Mouse (Mus musculus) thymus, postnatal 36 days (tissue): ENCODE results near the gene Ptgds.
A peak's percentile ranks its signal among the peaks of the same experiment; 100 is the strongest.

Experiments used
- DNase-seq, 2 experiments: peaks; one replicate each; pipeline ENCODE4 v3.0.0; 2022; ENCODE audit warnings: mixed read lengths in 2 of 2

Gene Ptgds

GRCm38 (mm10) chr2:25441067-25441466 lies 28.8 kb downstream of the Ptgds start:
- no peak for DNase-seq

DNA sequence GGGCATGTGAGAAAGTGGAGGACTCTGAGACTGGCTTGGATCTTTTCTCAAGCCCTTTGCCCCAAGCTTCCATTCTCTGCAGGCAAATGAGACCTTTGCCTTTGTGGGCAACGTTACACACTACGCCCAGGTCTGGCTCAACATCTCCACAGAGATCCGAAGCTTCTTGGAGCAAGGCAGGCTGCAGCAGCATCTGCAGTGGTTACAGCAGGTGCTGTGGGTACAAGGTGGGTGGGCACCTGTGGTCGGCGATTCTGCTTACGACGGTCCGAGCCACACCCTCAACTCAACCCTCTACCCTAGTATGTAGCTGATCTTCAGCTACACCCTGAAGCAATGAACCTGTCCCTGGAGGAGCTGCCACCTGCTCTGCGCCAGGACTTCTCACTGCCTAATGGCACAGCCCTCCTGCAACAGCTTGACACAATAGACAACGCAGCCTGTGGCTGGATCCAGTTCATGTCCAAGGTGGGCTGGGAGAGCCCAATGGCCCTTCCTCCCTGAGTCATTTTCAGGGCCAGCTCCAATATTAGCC lies 33.5 kb downstream of the Ptgds start:
- DNase-seq = no peak

DNA sequence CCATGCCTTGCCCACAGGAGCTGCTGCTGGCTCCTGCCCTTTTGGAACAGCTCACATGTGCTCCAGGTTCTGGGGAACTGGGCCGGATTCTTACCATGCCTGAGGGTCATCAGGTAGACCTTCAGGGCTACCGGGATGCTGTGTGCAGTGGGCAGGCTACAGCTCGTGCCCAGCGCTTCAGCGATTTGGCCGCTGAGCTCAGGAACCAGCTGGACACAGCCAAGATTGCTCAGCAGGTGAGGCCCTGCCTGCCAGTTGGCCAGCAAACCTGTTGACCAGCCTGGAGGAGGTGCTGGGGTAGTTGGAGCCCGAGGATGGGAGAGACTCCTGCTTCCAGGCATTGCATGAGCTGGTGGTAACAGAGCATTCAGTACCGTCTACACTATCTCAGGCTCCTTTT lies 35.6 kb downstream of the Ptgds start:
- peak in 1 of 2 experiments; percentile 1 for DNase-seq

GRCm38 (mm10) chr2:25433101-25433500 lies 36.7 kb downstream of the Ptgds start:
- DNase-seq = peak in 1 of 2 experiments; percentile 0

- peak in 1 of 2 experiments; percentile 1 for DNase-seq
Measured at GRCm38 (mm10) chr2:25432326-25433098, 37.3 kb downstream of the Ptgds start.

DNA sequence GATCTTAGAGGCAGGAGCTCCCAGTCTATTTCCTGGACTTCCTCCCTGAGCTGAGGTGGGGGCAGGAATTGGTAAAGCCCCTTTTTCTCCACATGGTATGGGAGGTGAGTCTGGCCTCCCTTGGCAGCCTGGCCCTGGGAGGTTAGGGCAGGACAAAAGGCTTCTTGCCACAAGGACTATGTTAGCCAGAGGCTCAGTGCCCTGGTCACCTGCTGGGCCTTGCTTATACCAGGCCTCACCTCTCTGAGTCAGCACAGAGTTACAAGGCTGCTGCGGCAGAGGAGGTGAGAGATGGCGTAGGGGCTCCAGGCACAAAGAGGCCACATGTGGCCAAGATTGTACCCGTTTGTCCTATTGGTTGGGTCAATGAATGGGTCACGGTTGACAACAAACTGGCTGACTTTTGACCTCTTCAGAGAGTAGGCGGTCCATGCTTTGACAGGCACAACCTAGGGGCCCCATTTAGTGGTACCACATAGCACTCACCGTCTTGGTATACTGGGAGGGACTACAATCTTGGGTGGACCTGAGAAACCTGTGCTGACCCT lies 38.5 kb downstream of the Ptgds start:
- DNase-seq = peak in 1 of 2 experiments; percentile 1

DNA sequence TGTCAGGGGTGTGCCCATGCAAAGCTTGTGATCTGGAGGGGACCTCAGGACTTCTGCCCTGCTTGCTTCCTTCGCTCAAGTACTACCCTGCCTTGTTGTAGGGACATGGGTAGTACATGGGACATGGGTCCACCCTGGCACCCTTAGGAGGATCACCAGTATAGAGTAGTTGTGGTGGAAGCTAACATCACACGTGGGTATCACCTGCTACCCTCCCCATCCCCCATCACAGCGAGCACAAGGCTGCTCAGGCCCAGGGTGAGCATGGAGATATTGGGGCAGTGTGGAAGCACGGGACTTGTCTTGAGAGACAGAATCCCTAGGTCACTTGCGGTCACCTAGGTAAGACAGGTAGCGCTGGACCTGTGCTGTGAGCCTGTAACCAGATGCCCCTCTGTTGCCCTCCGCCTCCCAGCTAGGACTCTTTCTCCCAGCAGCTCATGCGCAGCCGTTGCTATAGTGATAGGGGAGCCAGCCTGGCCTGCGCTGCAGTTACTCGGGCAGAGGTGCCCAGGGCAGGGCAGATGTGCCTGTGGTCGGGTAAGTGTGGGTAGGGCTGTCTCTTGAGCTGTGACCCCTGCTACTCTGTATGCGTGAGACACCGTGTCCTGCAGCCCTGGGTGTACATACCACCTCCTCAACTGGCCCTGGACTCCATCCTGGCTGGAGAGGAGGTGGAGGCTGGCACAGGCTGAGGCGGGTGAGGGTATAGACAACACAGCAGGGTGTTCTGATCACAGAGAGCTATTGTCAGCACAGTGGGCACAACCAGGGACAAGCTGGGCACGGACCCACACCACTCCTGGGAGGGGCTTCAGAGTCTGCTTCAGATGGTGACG lies 39.2 kb downstream of the Ptgds start:
- DNase-seq = peak; percentile 1 to 5

DNA sequence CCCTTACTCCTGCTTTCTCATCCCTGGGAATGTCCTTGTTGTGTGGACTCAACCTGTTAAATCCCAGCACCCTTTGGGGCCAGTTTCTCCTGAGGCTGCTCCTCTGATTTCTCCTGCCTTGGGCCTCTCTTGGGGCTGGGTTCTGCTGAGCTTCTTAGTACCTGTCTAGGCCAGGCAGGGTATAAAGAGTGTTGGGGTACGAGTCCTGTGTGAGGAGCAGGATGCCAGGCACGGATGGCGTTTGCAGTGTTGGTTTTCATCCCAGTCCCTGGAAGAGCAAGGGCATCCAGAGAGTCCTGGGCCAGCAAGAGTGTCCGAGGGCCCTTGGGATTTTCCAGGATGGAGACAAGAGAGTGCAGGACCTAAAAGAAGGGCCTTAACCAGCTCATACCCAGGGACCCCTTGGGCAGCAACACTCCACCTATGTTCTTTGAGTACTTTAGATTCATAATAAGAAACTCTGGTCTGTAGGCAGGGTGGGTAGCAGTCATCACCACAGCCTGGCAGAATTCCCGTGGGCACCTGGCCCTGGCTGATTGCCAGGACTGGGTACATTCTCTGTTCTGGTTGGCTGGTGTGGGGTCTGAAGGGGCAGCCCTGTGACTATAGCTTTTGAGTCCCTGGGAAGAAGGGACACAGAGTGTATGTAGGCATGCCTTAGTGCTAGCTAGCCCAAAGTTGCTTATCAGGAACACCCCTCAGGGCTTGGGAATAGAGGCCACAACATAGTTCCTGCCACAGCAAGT lies 40.2 kb downstream of the Ptgds start:
- DNase-seq = peak in 1 of 2 experiments; percentile 11

DNA sequence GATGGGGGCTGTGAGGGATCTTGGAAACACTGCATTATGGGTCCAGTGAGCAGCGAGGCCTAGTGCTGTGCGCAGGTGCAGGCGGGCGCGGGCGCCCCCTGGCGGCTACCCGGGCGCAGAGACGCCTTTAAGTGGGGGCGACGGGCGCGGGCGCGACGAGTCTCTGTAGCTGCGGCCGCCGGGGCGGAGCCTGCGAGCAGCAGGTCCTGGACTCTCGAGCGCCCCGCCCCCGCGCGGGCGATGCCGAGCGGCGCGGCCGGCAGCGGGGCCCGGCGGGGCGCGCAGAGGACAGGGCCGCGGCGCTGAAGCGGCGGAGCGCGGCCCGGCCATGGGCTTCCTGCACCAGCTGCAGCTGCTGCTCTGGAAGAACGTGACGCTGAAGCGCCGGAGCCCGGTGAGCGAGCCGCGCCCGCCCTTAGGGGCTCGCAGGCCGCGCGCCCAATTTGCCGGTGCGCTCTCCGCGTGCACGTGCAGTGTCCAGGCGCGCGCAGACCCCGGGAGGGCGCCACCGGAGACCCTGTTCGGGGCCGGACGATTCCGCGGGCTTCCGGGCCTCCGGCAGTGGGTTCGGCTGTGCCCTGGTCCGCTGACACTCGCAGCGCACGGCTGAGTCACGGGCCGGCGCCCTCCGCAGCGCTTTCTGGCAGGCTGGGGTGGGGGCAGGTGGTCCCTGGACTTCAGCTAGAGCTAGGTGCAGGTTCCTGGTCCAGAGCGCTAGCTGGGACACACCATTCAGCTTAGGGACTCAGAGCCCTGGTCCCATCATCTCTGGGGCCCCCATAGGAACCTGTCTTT lies 41.2 kb downstream of the Ptgds start, which contains the start of gene Abca2:
Gene Abca2 (plus strand): TSS at position 262 of the 795 bp plus-strand sequence.
- DNase-seq = peak; percentile 95 to 96

DNA sequence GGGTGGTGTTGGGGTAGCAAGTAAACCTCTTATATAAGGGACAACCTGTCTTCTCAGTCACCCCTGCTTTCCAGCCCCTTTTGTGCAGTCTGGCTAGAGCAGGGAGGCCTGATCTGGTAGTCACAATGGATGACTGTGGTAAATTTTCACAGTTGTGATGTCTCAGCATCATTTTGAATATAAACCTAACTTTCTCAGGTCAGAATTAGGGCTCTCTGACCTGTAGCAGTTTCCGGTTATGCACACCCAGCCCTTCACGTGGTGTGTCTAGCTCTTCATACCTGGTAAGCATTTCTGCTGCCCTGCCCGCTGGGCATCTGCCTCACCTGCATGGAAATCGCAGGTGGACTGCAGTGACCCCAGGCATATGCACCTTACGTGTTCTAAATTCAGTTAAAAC lies 42.6 kb downstream of the Ptgds start:
- peak in 1 of 2 experiments; percentile 6 for DNase-seq

- peak; percentile 59 to 63 for DNase-seq
Measured at GRCm38 (mm10) chr2:25426721-25427191, 43.1 kb downstream of the Ptgds start.

GRCm38 (mm10) chr2:25425481-25425880 lies 44.4 kb downstream of the Ptgds start:
- peak in 1 of 2 experiments; percentile 5 for DNase-seq

- DNase-seq = no peak
Measured at GRCm38 (mm10) chr2:25423626-25424025, 46.2 kb downstream of the Ptgds start.

DNA sequence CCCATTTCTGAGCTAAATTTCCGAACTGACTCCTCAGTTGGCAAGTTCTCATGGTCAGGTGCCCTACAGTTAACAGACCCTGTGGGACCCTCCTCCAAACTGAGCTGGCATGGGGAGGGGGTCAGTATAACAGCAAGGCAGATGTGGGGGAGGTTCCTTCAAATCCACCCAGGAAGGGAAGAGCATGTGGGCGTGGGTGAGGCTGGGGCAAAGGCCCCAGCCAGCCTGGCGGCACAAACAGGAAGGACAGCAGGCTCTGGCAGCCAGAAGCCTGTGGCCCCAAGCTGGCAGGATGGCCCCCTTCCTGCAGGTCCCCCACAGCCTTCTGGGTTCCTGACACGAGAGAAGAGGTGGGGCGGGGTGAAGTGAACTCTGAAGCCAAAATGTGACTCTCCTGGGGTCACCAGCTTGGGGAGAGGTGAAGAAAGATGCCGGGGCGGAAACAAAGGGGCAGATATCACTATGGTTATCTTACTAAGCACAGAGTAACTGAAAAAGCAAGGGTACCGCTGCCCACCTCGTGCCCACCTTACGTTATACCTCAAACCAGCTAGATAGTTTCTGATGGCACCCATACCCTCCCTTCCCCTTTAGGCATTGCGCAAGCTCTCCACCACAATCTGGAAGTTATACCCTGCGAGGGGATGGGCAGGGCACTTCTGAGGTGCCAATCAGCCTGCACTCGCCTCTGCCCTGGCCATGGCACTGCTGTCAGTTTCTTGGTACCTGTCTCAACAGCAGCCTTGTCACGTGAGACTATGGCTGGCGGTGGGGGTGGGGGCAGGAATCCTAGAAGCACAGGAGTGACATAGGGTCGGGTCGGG lies 47.0 kb downstream of the Ptgds start, which contains the start of gene Fut7:
Gene Fut7 (plus strand): TSS at position 681 of the 824 bp plus-strand sequence.
- DNase-seq = peak; percentile 46 to 61

DNA sequence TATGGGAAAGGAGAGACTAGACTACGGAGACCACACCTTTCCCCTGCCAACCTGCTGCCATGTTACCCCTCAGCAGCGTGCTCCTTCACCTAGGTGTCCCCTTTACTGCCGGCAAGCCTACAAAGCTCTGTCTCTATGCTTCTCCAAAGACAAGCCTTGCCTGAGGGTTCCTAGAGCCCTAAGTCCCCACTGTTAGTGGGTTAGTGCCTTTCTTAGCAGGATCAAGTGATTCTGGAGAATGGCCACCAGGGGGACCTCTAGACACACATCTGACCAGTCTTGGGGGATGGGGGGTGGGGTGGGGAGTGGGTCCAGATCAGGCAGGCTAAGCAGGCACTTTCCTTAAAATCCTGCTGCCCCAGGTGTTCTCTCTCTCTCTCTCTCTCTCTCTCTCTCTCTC lies 48.0 kb downstream of the Ptgds start:
- DNase-seq = peak; percentile 50 to 54

DNA sequence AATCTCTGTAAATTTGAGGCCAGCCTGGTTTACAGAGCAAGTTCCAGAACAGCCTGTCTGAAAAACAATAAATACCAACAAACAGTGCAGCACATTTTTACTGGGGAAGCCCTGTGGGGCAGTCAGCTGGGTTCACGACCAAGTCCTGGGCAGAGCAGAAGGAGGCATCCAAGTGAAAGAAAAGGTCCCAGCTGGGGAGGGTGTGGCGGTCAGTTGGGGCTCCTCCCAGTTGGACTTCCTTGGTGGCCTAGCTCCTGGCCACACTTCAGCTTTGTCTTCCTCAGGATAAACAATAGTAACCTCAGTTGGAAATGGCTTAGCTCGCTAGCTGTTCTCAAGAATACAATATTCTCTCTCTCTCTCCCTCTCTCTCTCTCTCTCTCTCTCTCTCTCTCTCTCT lies 52.4 kb downstream of the Ptgds start:
- no peak for DNase-seq
